Mouse (Mus musculus) cerebellum, adult 2 months (tissue): Measurements from ENCODE around the gene Lrrc7.
"Not testable (repeated sequence)": the region's sequence is repeated elsewhere in the genome, so short reads cannot be mapped to it uniquely, and the experiment has no call there.

Experiments used
- CTCF ChIP-seq: fragments of 200-500 bp; IDR thresholded peaks from 2 replicates; pipeline ENCODE4 v1.5.1; 2011; ENCODE audit warnings: low read depth, mild to moderate bottlenecking, control low read depth, low read length, moderate library complexity, borderline replicate concordance; ENCODE audit not compliant: insufficient read depth
- POLR2A ChIP-seq: fragments of 200-500 bp; IDR thresholded peaks from 2 replicates; pipeline ENCODE4 v1.6.1; 2011; ENCODE audit warnings: low read length, control low read depth, borderline replicate concordance; ENCODE audit not compliant: insufficient read depth

GRCm38 (mm10) chr3:158102530-158102929 lies 459.5 kb downstream of the Lrrc7 start:
- TF ChIP-seq CTCF, POLR2A: not testable (repeated sequence)
